Mouse (Mus musculus): ENCODE results near the gene Gpr18. TPM values are rescaled to one million over a fixed set of nuclear protein-coding genes. Genes with fewer than 3 reads are reported as not detected.

The Gpr18 gene
- polyA plus RNA-seq, 1 experiment from 2014 or later: 0.78 TPM

- no peak for TF ChIP-seq CTCF (IDR thresholded peaks at IDR 0.05; ENCODE audit: low read depth)
- no peak for TF ChIP-seq EP300 (IDR thresholded peaks at IDR 0.05; ENCODE audit: low read depth)
- Histone ChIP-seq H3K9ac (replicated peaks) (no peak overlapping the region), H3K4me2 (ENCODE audit: low read depth, low read length) (no peak overlapping the region), H3K4me1 (ENCODE audit: insufficient read depth) (peaks cover 6% of the 10 kb centered on the region; the same call in 1 of the 2 replicates), H3K27me3 (ENCODE audit: insufficient read depth, low read length) (no peaks in the 10 kb centered on the region), H3K4me3 (ENCODE audit: low read depth, low read length) (no peak overlapping the region), H3K36me3 (replicated peaks; ENCODE audit: insufficient read depth, low read length) (no peaks in the 10 kb centered on the region), H3K9me3 (ENCODE audit: low read length) (no peaks in the 10 kb centered on the region), H3K27ac (ENCODE audit: low read depth) (no peak overlapping the region)
- DNase-seq (peak; percentile 7), ATAC-seq (no peak)
- WGBS (ENCODE audit: insufficient replicate concordance): 75% methylated on average over 8 of the region's 8 CpGs
Observed at GRCm38 (mm10) chr14:121946728-121947127, 31.1 kb upstream of the Gpr18 start.

DNA sequence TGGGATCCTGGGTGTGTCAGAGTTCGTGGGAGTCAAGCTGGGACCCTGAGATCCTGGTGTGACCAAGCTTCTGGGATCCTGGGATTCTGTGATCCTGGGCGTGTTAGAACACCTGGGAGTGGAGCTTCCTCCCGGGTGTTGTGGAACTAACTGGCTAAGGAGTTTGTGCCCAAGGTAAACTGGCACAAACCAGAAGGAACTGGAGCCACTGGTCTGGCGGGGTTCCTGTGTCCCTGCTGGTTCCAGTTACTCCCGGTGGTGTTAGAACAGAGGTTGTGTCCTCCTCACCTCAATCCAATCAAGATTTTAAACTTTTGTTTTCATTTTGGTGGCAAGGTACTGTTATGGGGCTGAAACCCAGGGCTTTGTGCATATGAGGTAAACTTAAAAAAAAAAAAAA lies 30.6 kb upstream of the Gpr18 start:
- WGBS (ENCODE audit: insufficient replicate concordance): 76% methylated on average over 5 of the region's 5 CpGs
- Histone ChIP-seq H3K27ac (ENCODE audit: low read depth) (no peak overlapping the region), H3K9me3 (ENCODE audit: low read length) (no peaks in the 10 kb centered on the region), H3K4me2 (ENCODE audit: low read depth, low read length) (no peak overlapping the region), H3K9ac (replicated peaks) (no peak overlapping the region), H3K4me1 (ENCODE audit: insufficient read depth) (0 out of 2 replicates have a peak, but pooled peaks cover 3% of the 10 kb centered on the region), H3K36me3 (replicated peaks; ENCODE audit: insufficient read depth, low read length) (no peaks in the 10 kb centered on the region), H3K27me3 (ENCODE audit: insufficient read depth, low read length) (no peaks in the 10 kb centered on the region), H3K4me3 (ENCODE audit: low read depth, low read length) (no peak overlapping the region)
- DNase-seq: peak; percentile 8
- ATAC-seq: no peak
- TF ChIP-seq EP300 (IDR thresholded peaks at IDR 0.05; ENCODE audit: low read depth) (no peak), CTCF (IDR thresholded peaks at IDR 0.05; ENCODE audit: low read depth) (no peak)

- H3K4me3 ChIP-seq (ENCODE audit: low read depth, low read length): no peak overlapping the region
- no peaks in the 10 kb centered on the region for H3K27me3 ChIP-seq (ENCODE audit: insufficient read depth, low read length)
- ATAC-seq (no peak), DNase-seq (no peak)
- peaks cover 3% of the 10 kb centered on the region for H3K9me3 ChIP-seq (ENCODE audit: low read length)
- H3K4me2 ChIP-seq (ENCODE audit: low read depth, low read length): no peak overlapping the region
- H3K4me1 ChIP-seq (ENCODE audit: insufficient read depth): peaks cover 7% of the 10 kb centered on the region
- TF ChIP-seq CTCF (IDR thresholded peaks at IDR 0.05; ENCODE audit: low read depth): no peak
- TF ChIP-seq EP300 (IDR thresholded peaks at IDR 0.05; ENCODE audit: low read depth): no peak
- no peak overlapping the region for H3K9ac ChIP-seq (replicated peaks)
- WGBS (ENCODE audit: insufficient replicate concordance): 71% methylated on average over 3 of the region's 3 CpGs
- H3K36me3 ChIP-seq (replicated peaks; ENCODE audit: insufficient read depth, low read length): no peaks in the 10 kb centered on the region
- H3K27ac ChIP-seq (ENCODE audit: low read depth): 0 out of 2 replicates have a peak overlapping the region, but pooled peaks have one; percentile 65
Observed at GRCm38 (mm10) chr14:121939582-121939981, 24.0 kb upstream of the Gpr18 start.

GRCm38 (mm10) chr14:121938256-121939191 lies 22.9 kb upstream of the Gpr18 start:
- no peak for TF ChIP-seq CTCF (IDR thresholded peaks at IDR 0.05; ENCODE audit: low read depth)
- no peak for TF ChIP-seq EP300 (IDR thresholded peaks at IDR 0.05; ENCODE audit: low read depth)
- DNase-seq: no peak
- no peak overlapping the region for H3K4me3 ChIP-seq (ENCODE audit: low read depth, low read length)

DNA sequence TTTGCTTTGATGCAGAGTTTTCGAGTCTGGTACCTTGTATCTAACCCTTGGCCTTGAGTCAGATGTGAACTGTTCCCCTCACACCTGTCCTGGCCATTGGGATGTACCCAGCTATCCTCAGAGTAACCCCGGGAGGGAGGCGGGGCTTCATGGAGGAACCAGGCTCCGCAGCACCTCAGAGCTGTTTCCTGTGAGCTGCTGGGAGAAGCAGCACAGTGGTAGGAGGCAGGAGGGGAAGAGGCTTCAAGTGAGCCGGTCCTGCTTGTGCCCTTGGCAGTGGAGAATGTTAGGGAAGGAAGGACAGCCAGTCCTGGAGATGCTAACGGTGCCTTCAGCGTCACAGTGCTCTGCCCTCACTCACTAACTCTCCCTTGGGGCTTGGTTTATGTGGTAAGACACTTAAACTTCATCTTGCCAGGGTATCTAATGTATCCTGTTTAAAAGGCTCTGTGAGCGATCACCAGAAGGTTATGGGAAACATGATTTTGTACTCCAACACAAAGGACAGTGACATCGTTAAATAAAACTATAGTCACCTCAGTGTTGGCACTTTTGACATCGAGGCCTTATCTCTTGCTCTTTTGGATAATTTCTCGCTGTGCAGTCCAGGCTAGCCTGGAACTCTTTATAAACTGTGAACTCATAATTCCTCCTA lies 22.1 kb upstream of the Gpr18 start:
- Histone ChIP-seq H3K4me1 (ENCODE audit: insufficient read depth) (peaks cover 11% of the 10 kb centered on the region), H3K27ac (ENCODE audit: low read depth) (peak overlapping the region; percentile 65), H3K4me3 (ENCODE audit: low read depth, low read length) (no peak overlapping the region), H3K36me3 (replicated peaks; ENCODE audit: insufficient read depth, low read length) (no peaks in the 10 kb centered on the region; the same call in 1 of the 2 replicates), H3K4me2 (ENCODE audit: low read depth, low read length) (peak overlapping the region; percentile 14; the same call in 1 of the 2 replicates), H3K27me3 (ENCODE audit: insufficient read depth, low read length) (no peaks in the 10 kb centered on the region), H3K9ac (replicated peaks) (no peak overlapping the region), H3K9me3 (ENCODE audit: low read length) (peaks cover 3% of the 10 kb centered on the region)
- ATAC-seq (0 out of 2 replicates have a peak, but pooled peaks have one; percentile 10), DNase-seq (no peak)
- WGBS (ENCODE audit: insufficient replicate concordance): 44% methylated on average over 11 of the region's 11 CpGs
- no peak for TF ChIP-seq CTCF (IDR thresholded peaks at IDR 0.05; ENCODE audit: low read depth)
- TF ChIP-seq EP300 (IDR thresholded peaks at IDR 0.05; ENCODE audit: low read depth): no peak

More at GRCm38 (mm10) chr14:121938256-121939191, 22.9 kb upstream of the Gpr18 start:
- no peaks in the 10 kb centered on the region for H3K27me3 ChIP-seq (ENCODE audit: insufficient read depth, low read length)
- peak; percentile 45 for ATAC-seq
- 57% methylated on average over 11 of the region's 11 CpGs for WGBS (ENCODE audit: insufficient replicate concordance)
- H3K4me2 ChIP-seq (ENCODE audit: low read depth, low read length): peak overlapping the region; percentile 14; the same call in 1 of the 2 replicates
- peaks cover 3% of the 10 kb centered on the region for H3K9me3 ChIP-seq (ENCODE audit: low read length)
- H3K27ac ChIP-seq (ENCODE audit: low read depth): peak overlapping the region; percentile 65
- peaks cover 11% of the 10 kb centered on the region for H3K4me1 ChIP-seq (ENCODE audit: insufficient read depth)
- no peak overlapping the region for H3K9ac ChIP-seq (replicated peaks)
- no peaks in the 10 kb centered on the region; the same call in 1 of the 2 replicates for H3K36me3 ChIP-seq (replicated peaks; ENCODE audit: insufficient read depth, low read length)

- H3K27ac ChIP-seq (ENCODE audit: low read depth): peak overlapping the region; percentile 65
- TF ChIP-seq EP300 (IDR thresholded peaks at IDR 0.05; ENCODE audit: low read depth): no peak
- no peak for TF ChIP-seq CTCF (IDR thresholded peaks at IDR 0.05; ENCODE audit: low read depth)
- whole genome bisulfite sequencing (ENCODE audit: insufficient replicate concordance): 67% methylated on average over 8 of the region's 8 CpGs
- no peaks in the 10 kb centered on the region; the same call in 1 of the 2 replicates for H3K36me3 ChIP-seq (replicated peaks; ENCODE audit: insufficient read depth, low read length)
- peaks cover 3% of the 10 kb centered on the region for H3K9me3 ChIP-seq (ENCODE audit: low read length)
- peaks cover 13% of the 10 kb centered on the region for H3K4me1 ChIP-seq (ENCODE audit: insufficient read depth)
- ATAC-seq (no peak), DNase-seq (no peak)
- no peak overlapping the region for H3K4me2 ChIP-seq (ENCODE audit: low read depth, low read length)
- H3K27me3 ChIP-seq (ENCODE audit: insufficient read depth, low read length): no peaks in the 10 kb centered on the region
- H3K9ac ChIP-seq (replicated peaks): no peak overlapping the region
- H3K4me3 ChIP-seq (ENCODE audit: low read depth, low read length): no peak overlapping the region
Observed at GRCm38 (mm10) chr14:121936856-121937255, 21.3 kb upstream of the Gpr18 start.

All from liver, postnatal 0 days (tissue).